Mouse (Mus musculus) testis, postnatal 14 days (tissue): Measurements from ENCODE around the gene Mmgt2.
A peak's percentile ranks its signal among the peaks of the same experiment; 100 is the strongest.

Source experiments
- DNase-seq: peaks from one replicate; pipeline ENCODE4 v3.0.0; 2021; ENCODE audit warnings: low spot score

Mmgt2 gene

DNA sequence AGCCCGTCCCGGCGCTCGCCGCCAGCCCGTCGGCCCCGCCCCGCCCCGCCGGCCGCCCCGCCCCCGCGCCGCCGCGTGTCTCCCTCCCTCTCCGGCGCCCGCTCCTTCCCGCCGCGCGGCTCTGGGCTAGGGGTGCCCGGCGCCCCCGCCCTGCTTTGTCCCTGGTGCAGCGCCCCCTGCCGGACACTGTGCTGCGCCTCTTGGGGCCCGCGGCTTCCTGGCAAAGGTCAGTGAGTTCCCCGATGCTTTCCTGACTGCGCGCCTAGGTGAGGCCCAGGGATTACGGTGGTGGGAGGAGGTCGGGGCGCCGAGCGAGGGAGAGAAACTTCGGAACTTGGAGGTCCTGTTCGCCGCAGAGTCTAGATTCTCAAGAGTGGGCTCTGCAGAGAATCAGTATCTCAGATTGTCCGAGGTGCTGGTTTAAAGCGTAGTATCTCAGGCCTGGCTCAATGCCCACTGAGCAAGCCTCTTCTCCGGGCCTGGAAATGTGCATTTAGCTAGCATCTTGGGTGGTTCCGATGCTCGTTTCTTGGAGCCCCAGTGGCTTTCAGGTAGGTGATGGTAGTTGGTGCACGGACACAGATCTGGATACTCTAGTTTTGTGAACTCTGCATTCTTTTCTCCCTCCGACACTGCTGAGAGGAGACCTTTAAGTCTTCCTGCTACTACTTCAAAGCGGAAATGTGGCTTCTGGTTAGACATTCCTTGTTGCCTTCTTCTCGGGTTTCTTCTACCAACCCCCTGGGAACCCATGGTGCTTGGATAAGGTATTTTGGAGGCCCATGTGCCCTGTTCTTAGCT, at the start of gene Mmgt2:
Mmgt2 (plus strand) TSS at position 74 of the 801 bp plus-strand sequence.
- DNase-seq: peak; percentile 92

DNA sequence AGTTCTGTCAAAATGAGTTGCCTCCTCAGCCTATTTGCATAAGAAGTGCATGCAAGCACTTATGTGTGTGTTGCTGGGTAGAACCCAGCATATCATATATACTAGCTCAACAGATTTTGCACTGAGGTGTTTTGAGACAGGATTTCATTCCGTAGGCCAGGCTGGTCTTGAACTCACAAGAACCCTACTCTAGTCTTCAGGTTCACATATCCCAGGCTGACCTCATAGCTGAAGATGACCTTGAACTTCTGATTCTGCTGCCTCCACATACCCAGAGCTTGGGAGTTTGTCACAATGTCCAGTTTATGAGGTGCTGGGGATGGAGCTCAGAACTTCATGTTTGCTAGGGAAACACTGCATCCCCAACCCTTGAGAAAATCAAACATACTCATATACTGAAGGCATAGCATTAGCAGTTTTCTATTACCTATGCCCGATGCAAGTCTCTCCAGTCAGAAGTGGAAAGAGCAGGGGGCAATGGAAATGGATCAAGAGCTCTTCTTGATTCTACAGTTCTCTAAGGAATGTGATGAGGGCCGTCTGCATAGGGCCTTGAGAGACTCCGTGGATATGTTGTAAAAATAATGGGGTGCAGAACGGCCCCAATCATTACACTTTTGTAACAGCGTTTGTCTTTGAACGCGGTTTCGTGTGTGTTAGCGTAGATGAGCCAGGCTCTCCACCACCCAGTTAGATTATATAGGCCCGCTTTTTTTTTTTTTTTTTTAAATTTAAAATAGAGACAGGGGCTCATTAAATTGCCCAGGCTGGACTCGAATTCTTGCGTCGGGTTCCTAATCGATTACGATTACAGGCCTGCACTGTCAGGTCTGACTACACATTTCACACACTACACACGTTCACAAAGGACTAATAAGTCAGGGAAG, 46.5 kb upstream of the Mmgt2 start:
- no peak for DNase-seq

DNA sequence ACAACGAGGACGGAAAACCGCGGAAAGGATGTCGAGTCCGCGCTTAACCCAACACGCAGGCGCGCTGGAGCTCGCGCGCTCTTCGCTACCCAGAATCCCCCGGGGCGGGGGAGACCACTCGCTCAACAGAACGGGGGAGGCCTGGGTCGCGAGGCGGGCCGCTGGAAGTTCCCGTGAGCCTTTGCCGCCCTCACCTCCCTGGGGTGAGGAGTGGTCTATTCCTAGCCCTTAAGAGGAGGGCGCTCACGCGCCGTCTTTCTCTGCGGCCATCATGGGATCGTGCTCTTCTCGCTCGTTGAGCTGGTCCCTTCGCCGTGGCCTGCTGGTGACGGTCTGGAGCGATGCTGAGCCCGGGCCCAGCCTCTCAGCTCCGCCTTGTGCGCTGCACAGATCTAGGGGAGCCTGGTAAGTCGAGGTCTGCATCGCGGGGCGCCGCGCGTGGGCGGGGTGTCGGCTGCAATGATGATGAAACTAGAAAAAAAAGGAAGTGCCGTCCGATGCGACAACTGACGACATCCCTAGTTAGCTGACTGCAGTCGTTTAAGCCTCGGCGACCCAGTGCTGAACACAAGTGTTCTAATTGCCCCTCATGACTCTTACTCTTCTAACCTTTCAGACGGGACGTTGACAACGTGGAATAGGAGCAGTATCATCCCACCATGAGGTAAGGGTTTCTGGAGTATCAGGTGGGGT, 45.7 kb upstream of the Mmgt2 start:
- peak; percentile 97 for DNase-seq

GRCm38 (mm10) chr11:62603312-62604056, 45.0 kb upstream of the Mmgt2 start:
- no peak for DNase-seq

DNA sequence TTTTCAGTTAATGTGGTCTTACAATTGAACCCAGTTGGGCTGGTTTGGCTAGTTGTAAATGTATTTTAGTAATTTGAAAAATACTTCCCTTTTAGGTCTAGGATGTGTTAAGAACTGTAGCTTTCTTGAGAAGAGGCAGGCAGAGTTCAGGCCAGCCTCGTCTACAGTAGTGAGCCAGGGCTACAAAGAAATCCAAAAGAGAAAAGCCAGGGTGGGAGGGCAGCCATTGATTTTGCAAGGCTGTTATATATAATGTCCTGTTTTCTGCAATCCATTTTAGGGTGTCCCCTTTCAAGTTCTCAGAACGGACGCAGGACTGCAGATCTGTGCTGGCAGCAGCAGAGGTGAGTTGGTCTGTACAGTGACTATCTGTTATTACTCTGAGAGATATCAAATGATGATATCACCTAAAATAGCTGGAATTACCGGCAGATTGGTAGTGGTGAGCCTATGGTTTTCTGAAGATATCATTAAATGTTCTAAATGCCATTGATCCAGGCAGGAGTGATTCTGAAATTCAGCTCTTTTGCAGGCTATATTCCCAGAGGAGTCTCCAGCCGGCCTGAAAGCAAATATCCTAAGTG, 44.2 kb upstream of the Mmgt2 start:
- no peak for DNase-seq

- DNase-seq: no peak
Measured at GRCm38 (mm10) chr11:62604886-62605618, 43.4 kb upstream of the Mmgt2 start.

DNA sequence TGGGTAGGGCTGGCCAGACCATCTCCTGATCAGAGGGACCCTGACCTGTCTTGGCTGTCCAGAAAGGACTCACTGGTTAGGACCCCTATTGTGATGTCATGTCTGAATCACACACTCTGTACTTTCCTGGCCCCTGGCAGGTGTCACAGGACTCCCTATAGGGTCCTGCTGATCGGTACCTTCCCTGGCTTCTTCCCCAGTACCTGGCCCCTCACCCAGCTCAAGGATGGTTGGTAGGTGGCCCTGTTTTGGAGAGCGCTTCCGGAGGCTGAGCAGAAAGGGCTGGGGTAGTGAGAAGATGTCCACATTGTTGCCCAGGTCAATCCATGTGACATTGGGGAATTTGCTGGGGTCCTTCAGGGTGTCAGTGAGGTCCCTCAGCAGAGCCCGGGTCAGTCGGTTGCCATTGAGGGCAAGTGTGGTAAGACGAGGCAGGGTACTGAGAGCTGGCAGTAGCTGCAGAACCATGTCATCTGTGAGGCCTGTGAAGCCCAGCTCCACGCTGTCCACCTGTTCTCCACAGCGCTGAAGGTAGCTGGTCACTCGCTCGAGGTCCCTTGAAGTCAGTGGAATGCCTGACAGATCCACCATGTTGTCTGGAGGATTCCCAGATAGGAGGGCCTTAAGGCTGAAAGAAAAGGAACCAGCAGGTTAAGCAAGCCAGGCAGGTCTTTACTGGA, 42.7 kb upstream of the Mmgt2 start:
- DNase-seq: no peak

DNA sequence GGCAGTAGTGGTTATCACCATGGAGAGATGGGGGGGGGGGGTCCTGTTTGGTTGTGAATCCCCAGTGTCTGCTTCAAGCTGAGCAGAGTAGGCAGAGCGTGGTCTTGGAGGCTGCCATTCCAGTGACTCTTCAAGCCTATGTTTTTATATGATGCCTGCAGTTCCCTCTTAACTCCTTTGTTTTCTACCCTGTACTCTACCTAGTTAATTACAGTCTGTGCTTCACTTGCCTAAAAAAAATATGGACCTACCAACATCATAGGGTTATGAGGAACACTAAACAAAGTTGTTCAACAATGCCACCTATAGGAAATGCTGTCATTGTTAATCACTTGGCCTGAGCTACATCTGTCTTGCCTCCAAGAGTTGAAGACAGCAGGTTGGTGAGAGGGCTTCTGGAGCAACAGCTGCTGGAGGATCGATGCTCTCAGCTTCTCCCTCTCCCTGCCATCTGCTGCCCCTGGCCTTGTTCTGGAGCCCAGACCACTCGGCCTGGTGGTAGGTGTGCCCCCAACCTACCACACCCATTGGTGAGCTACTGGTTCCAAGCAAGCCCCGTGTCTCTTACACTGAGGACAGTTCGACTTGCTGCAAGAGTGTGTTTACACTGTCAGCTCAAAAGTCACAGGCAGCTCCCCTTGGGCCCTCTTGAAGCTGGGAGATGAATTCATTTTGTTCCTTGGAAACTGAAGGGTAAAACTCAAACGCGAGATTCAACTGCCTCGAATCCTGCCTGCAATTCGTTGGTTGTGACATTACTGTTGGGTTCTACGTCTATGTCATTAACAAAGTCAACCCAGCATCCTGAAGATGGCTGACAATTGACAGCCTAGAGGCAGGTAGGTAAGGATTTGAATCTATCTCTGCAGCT, 41.9 kb upstream of the Mmgt2 start:
- DNase-seq: no peak

DNA sequence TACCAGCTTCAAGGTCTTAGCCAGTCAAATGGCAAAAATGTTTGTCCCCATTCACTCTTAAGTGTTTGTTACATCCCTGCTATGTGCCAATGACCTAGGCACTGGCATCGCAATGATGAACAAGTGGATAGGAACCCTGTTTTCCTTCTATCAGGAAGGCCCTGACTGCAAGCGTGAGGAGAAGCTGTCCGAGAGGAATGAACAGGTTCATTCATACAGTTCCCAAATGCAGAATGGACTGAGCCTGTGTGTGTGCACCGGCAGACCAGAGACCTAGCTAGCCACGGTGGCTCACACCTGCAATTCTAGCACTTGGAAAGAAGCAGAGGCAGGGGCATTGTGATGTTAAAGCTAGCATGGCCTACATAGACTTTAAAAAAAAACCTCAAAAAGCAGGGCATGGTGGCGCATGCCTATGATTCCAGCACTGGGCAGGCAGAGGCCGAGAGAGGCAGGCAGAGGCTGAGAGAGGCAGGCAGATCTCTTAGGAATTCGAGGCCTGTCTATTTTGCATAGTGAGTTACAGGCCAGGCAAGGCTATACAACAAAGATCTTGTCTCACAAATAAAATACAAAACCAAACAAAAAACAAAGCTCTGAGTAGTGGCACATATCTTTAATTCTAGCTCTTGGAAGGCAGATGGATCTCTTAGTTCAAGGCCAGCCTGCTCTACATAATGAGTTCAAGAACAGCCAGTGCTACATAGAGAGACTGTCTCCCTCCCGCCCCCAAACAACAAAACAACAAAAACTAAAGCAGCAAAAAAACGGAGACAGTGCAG, 41.1 kb upstream of the Mmgt2 start:
- DNase-seq: no peak

DNA sequence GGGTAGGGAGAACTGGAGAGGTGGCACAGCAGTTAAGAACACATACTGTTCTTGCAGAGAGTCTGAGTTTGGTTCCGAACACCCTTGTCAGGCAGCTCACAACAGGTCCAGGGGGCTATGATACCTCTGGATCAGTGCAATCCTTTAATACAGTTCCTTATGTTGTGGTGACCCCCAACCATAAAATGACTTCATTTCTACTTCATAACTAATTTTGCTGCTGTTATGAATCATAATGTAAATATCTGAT, 40.6 kb upstream of the Mmgt2 start:
- DNase-seq: no peak

DNA sequence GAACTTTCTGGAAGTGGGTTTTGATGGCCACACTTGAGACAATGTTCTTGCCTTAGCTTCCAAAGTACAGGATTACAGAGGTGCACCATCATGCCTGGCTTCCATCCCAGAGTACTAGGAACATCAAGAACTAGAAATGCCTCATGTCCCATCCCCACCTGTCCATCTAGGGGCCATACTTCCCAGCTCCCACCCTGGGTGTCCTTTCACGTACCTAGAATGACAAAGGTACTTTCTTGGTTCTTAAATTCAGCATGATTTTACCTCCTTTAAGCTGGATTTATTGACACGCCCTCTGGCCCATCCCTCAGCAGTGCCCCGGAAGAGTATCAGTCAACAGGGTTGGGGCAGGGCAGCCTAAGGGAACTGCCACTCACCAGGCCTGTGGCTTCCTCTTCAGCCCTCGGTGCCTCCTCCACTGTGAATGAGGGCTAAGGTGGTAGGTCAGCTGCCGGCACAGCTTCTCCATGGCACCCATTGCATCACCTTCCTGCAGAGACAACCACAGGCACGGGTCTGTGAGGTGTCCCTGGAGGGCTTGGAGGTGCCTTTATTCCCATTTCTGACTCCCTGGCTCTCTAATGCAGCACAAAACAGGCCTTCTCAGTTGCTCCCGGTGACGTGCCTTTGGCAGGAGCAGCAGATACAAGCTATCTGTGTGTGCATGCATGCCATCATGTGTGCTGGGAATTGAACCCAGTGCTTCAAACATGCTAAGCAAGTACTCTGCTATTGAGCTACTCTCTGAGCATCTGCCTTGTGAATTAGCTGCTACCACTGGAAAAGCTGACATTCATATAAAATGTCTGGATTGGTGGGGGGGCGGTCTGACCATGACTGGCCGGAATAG, 39.4 kb upstream of the Mmgt2 start:
- DNase-seq: no peak

DNA sequence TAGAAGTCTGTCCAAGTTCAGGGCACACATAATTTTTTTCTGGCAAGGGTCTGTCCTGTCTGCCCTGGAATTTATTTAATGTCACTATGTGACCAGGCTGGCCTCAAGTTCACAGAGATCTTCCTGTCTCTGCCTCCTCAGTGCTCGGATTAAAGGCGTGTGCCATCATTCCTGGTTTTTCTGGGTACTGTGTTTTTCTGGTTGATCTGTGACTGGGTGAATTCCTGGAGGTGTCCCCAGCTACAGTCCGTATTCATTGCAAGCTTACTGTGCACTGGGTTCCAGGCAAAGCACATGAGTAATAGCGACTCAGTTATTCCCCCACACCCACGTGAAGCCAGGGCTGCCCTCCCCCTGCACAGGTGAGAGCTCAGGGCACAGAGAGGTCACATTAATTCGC, 38.2 kb upstream of the Mmgt2 start:
- no peak for DNase-seq

- no peak for DNase-seq
Measured at GRCm38 (mm10) chr11:62612604-62613003, 35.9 kb upstream of the Mmgt2 start.

GRCm38 (mm10) chr11:62613657-62614365, 34.7 kb upstream of the Mmgt2 start:
- DNase-seq: peak; percentile 88

GRCm38 (mm10) chr11:62614876-62615410, 33.5 kb upstream of the Mmgt2 start:
- DNase-seq: no peak

GRCm38 (mm10) chr11:62615456-62615855, 33.0 kb upstream of the Mmgt2 start:
- no peak for DNase-seq

GRCm38 (mm10) chr11:62621079-62621478, 27.4 kb upstream of the Mmgt2 start:
- no peak for DNase-seq
